Mouse (Mus musculus) G1E (cell line): Measurements from ENCODE around the gene Tti1.

Experiments
- CTCF ChIP-seq: IDR thresholded peaks from 2 replicates; pipeline ENCODE4 v1.5.1; 2012; ENCODE audit warnings: low read depth, low read length, inconsistent platforms, mixed read lengths
- GATA1 ChIP-seq: IDR thresholded peaks from 2 replicates; pipeline ENCODE4 v1.6.1; 2012; ENCODE audit warnings: borderline replicate concordance, low read length, inconsistent platforms, mixed read lengths
- GATA2 ChIP-seq: IDR thresholded peaks from 2 replicates; pipeline ENCODE4 v1.6.1; 2012; ENCODE audit warnings: low read depth, low read length, inconsistent platforms, borderline replicate concordance
- POLR2AphosphoS5 ChIP-seq: IDR thresholded peaks from 2 replicates; pipeline ENCODE4 v1.6.1; 2012; ENCODE audit warnings: low read depth, low read length, inconsistent platforms; ENCODE audit not compliant: insufficient replicate concordance
- TAL1 ChIP-seq: conservative IDR thresholded peaks from 2 replicates; pipeline ENCODE4 v1.6.1; 2012; ENCODE audit warnings: low read depth, low read length, inconsistent platforms, mixed read lengths

DNA sequence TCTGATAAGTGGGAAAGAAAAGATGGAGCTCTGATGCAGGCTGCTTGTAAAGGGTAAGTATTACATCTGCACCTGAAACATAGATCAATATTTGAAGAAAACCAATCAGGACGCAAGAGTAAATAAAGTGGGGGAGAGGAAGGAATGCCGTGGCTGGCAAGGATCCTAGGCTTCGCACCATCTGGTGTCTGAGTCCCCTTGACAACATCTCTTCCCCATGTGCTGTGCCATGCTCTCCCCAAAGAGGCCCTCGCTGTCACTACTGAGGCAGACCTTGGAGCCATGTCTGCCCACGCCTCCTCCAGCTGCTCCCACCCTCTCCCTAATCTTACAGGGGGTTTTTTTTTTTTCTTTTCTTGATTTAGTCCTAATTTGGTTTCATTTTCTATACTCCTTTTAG is 74.3 kb downstream of the Tti1 start:
- no peak for TF ChIP-seq GATA1
- no peak for TF ChIP-seq TAL1
- TF ChIP-seq CTCF, result no peak
- no peak for TF ChIP-seq POLR2AphosphoS5
- no peak for TF ChIP-seq GATA2
